Mouse (Mus musculus) myocyte (in vitro differentiated cells): Measurements from ENCODE around the gene Fancd2os.

Experiments
- CEBPB ChIP-seq: IDR thresholded peaks from 2 replicates; pipeline ENCODE4 v1.6.1; 2011; ENCODE audit warnings: mild to moderate bottlenecking, moderate library complexity; ENCODE audit not compliant: poor library complexity, insufficient read depth, severe bottlenecking
- E2F4 ChIP-seq: IDR thresholded peaks from one replicate; pipeline ENCODE4 v1.6.1; 2011; ENCODE audit warnings: mild to moderate bottlenecking, control low read depth, moderate library complexity; ENCODE audit not compliant: insufficient read depth
- MAX ChIP-seq: IDR thresholded peaks from one replicate; pipeline ENCODE4 v1.6.1; 2011; ENCODE audit warnings: low read depth, mild to moderate bottlenecking, control low read depth
- MYOD1 ChIP-seq, 3 experiments: IDR thresholded peaks; one replicate each; pipeline ENCODE4 v1.6.1; 2011; ENCODE audit warnings: control low read depth in 2 of 3, low read depth in 2 of 3, mild to moderate bottlenecking in 2 of 3, moderate library complexity in 1 of 3; ENCODE audit not compliant: insufficient read length in 2 of 3, control insufficient read depth in 1 of 3
- MYOG ChIP-seq, 3 experiments: IDR thresholded peaks; one replicate each; pipeline ENCODE4 v1.6.1; 2011; ENCODE audit warnings: control low read depth in 2 of 3, low read depth in 2 of 3, mild to moderate bottlenecking in 2 of 3; ENCODE audit not compliant: insufficient read length in 2 of 3, control insufficient read depth in 1 of 3, insufficient read depth in 1 of 3
- POLR2A ChIP-seq: IDR thresholded peaks from one replicate; pipeline ENCODE4 v1.6.1; 2011; ENCODE audit warnings: low read depth, mild to moderate bottlenecking, control low read depth, moderate library complexity; ENCODE audit not compliant: insufficient read length
- POLR2AphosphoS2 ChIP-seq: IDR thresholded peaks from one replicate; pipeline ENCODE4 v1.6.1; 2011; ENCODE audit warnings: low read depth, control low read depth; ENCODE audit not compliant: insufficient read length
- REST ChIP-seq: IDR thresholded peaks from one replicate; pipeline ENCODE4 v1.6.1; 2011; ENCODE audit warnings: mild to moderate bottlenecking, control low read depth, moderate library complexity; ENCODE audit not compliant: insufficient read depth, insufficient read length
- SRF ChIP-seq: IDR thresholded peaks from one replicate; pipeline ENCODE4 v1.6.1; 2011; ENCODE audit warnings: low read depth; ENCODE audit not compliant: control insufficient read depth, insufficient read length
- TCF12 ChIP-seq: IDR thresholded peaks from one replicate; pipeline ENCODE4 v1.6.1; 2011; ENCODE audit warnings: mild to moderate bottlenecking, control low read depth; ENCODE audit not compliant: poor library complexity, insufficient read depth, severe bottlenecking
- TCF3 ChIP-seq: IDR thresholded peaks from one replicate; pipeline ENCODE4 v1.6.1; 2011; ENCODE audit warnings: low read depth, control low read depth; ENCODE audit not compliant: insufficient read length
- USF1 ChIP-seq: IDR thresholded peaks from one replicate; pipeline ENCODE4 v1.6.1; 2011; ENCODE audit warnings: low read depth, mild to moderate bottlenecking, control low read depth, moderate library complexity

DNA sequence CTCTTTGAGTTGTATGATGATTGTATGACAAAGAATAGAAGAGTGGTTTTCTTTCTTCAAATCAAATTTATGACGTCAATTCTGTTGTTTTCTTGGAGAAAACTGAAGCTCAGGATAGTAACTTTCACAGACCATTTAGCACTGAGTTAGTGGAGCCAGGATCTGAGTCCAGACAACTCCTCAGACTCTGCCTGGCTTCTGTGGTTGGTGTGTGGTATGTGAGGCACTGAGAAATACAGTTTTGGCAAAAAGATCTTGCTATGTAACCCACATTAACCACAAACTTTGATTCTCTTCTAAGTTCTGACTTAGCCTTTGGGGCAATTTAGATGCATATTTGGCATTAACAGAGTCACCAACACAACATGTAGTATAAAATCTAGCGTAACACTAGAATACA lies 7.9 kb downstream of the Fancd2os start:
- TF ChIP-seq MAX, result no peak
- TF ChIP-seq USF1, result no peak
- TF ChIP-seq POLR2A, result no peak
- no peak for TF ChIP-seq TCF12
- no peak for TF ChIP-seq E2F4
- no peak for TF ChIP-seq MYOD1 (IDR thresholded peaks at IDR 0.05; ENCODE audit: control insufficient read depth in 1 of 3, insufficient read length in 2 of 3, low read depth in 2 of 3)
- TF ChIP-seq MYOG (IDR thresholded peaks at IDR 0.05; ENCODE audit: control insufficient read depth in 1 of 3, insufficient read depth in 1 of 3, insufficient read length in 2 of 3, low read depth in 2 of 3), result no peak
- no peak for TF ChIP-seq POLR2AphosphoS2
- TF ChIP-seq REST, result no peak
- no peak for TF ChIP-seq CEBPB
- TF ChIP-seq SRF, result no peak
- TF ChIP-seq TCF3, result no peak
